Mouse (Mus musculus) erythroblast, embryonic 14.5 days (primary cell): ENCODE results near the gene Pwp2.

Source experiments
- GATA1 ChIP-seq: IDR thresholded peaks from 2 replicates; pipeline ENCODE4 v1.6.1; 2012; ENCODE audit warnings: low read length, inconsistent platforms, mixed read lengths
- TAL1 ChIP-seq: IDR thresholded peaks from 3 replicates; pipeline ENCODE4 v1.6.1; 2012; ENCODE audit warnings: low read length, inconsistent platforms, mixed read lengths

DNA sequence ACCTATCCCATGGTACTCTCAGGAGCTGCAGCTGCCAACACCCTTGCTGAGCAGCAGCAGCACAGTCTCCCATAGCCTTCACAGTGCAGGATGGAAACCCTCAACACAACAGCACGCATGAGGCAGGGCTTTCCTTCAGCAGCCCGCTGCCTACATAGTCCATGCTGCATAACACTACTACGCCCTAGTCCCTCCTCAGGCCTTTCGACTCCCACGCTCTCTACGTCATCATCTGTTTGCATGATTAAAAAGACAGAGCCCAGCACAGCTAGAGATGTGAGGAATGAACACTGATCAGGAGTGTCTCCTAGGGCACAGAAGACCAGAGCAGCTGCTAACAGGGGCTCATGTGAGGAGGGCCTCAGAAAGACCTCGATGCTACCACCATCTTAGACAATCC is 36.4 kb upstream of the Pwp2 start:
- no peak for TF ChIP-seq GATA1
- no peak for TF ChIP-seq TAL1
